Mouse (Mus musculus) urinary bladder, postnatal 14 days (tissue): ENCODE results near the gene Gm21983.

Source experiments
- DNase-seq: peaks from one replicate; pipeline ENCODE4 v3.0.0; 2021; ENCODE audit warnings: low spot score

Gene Gm21983

DNA sequence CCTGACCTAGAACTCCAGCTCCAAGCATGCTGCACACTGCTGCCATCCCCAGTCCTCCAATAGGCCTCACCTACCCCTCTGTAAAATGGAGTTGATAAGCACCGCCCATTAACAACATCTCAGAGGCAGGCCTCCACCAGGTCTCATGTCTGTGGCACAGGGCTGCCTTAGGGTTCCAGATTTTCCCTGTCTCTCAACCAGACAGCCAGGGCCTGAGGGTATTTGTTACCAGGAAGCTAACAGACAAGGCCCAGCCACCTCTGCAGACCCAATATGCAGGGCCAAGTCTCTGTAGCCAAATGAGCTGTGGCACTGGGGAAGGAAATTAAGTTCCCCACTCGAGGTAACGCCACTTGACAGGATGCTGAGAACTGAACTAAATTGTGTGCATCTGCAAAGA is 20.0 kb downstream of the Gm21983 start:
- no peak for DNase-seq

DNA sequence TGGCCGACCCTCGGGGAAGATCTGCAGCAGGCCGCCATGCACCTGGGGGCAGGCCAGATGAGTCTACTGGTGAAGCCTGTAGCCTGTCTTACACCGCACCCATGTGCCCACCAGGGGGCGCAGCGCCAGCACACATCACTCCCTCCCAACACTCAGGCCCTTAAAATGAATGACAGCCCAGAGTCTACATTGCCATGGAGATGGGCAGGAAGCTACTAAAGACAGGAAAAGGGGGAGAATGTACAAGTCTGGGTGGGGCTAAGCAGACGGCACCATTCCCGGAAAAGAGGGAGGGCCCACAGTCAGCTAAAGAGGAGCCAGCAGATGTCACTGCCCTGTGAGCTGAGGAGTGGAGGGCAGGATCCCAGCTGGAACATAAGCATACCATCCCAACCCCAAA is 21.0 kb downstream of the Gm21983 start:
- peak; percentile 84 for DNase-seq

- no peak for DNase-seq
These were observed 21.6 kb downstream of the Gm21983 start for GRCm38 (mm10) chr7:27159256-27159655.

GRCm38 (mm10) chr7:27158171-27158570 is 22.7 kb downstream of the Gm21983 start:
- no peak for DNase-seq

- DNase-seq = no peak
These were observed 24.9 kb downstream of the Gm21983 start for GRCm38 (mm10) chr7:27156005-27156404.

- DNase-seq = peak; percentile 67
These were observed 27.6 kb downstream of the Gm21983 start, which contains the start of gene Cyp2t4 for GRCm38 (mm10) chr7:27153205-27153764. TSS of gene Cyp2t4 (plus strand) at chr7:27153714.

GRCm38 (mm10) chr7:27136410-27136996 is 44.4 kb downstream of the Gm21983 start:
- no peak for DNase-seq

DNA sequence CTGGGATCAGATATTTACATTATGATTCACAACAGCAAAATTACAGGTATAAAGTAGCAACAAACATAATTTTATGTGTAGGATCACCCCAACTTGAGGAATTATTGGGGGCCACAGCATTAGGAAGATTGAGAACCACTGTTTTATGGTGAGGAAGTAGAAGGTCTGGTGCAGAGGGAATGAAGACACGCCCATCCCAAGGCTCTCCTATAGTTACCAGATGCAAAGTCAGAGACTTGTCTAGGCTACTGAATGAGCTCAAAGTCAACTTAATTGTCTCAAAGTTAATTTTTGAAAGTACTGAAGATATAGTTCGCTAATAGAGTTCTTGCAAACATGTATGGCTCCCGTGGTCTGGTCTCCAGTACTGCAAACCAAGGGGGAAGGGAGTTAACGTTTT is 47.1 kb downstream of the Gm21983 start:
- no peak for DNase-seq

- DNase-seq = no peak
These were observed 47.7 kb downstream of the Gm21983 start for GRCm38 (mm10) chr7:27133156-27133555.

GRCm38 (mm10) chr7:27132588-27132987 is 48.3 kb downstream of the Gm21983 start:
- DNase-seq = peak; percentile 66

DNA sequence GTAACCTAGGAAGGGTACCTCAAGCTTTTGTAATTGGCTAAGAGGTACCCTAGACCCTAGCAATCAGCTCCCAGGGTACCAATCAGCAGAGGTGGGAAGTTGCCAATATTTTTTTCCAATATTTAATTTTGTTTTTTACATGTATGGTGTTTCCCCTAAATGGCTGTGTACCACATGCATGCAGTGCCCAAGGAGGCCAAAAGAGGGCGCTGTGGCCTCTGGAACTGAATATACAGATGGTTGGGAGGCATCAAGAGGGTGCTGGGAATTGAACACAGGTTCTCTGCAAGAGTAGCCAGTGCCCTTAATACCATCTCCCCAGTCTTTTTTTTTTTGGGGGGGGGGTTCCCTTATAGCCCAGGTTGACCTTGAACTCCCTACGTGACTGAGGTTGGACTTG is 49.5 kb downstream of the Gm21983 start:
- no peak for DNase-seq

DNA sequence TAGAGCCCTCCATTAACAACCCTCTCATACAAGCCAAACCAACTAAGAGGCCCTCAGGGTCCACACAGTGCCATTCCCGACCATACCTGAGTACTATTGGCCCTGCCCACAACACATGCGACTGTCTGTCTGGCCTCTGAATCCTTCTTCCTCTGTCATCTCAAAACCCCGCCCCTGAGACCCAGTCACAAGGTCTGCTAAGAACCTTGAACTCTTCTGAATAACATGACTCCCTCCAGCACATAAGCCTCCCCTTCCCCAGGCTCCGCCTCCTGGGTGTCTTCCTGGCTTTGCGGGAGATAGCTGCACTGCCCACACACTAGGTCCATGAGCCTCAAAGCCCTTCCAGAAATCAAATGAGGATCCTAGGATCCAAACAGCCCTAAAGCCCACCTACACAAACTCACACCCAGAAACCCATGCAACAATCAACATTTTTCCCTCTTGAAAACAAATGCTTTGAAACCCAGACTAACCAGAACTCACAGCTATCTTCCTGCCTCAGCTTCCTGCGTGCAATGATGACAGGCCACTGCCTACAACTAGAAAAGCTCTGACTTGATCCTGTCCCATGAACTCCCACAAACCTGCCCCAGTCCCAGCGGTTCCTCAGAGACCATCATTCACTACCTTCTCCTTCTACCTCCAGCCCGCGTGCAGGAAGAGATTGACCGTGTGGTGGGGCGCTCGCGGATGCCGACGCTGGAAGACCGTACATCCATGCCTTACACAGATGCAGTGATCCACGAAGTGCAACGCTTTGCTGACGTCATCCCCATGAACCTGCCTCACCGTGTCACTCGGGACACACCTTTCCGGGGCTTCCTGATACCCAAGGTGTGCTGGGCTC is 50.1 kb downstream of the Gm21983 start:
- no peak for DNase-seq

GRCm38 (mm10) chr7:27129811-27130210 is 51.1 kb downstream of the Gm21983 start:
- DNase-seq = no peak

DNA sequence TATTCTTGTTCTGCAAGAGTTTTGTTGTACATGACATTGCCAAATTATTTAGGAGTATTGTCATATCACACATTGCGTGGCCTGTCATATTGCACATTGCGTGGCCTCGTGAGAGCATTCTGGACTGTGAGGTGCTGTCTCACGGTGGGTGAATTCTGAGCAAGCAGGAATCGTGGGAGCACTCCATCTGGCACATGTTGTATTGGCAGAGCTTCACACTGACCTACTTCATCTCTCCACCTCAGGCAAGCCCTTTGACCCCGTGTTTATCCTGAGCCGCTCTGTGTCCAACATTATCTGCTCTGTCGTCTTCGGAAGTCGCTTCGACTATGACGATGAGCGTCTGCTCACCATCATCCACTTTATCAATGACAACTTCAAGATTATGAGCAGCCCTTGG is 51.9 kb downstream of the Gm21983 start:
- DNase-seq = no peak

- DNase-seq = peak; percentile 57
These were observed 52.7 kb downstream of the Gm21983 start for GRCm38 (mm10) chr7:27128162-27128561.

GRCm38 (mm10) chr7:27124969-27125368 is 55.9 kb downstream of the Gm21983 start:
- DNase-seq = no peak

DNA sequence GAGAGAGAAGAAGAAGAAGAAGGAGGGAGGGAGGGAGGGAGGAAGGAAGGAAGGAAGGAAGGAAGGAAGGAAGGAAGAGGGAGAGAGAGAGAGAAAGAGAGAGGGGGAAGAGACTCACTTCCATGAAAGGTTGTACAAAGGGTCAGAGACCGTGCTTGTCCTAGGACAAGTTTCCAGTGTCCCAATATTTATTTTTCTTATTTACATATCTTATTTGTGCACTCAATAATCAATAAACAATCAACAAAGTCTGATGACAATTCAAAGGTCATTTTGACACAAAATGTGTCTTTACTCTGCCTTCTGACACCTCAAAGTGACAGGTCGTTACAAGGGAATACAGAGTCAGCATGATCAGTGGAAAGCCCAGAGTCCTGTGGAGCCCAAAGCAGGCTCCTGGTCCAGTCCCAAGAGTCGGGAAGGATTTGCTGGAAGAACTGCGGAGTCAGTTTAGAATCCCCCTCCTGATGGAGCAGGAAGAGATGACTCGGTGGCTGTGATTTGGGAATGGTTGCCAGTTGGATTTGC is 56.5 kb downstream of the Gm21983 start:
- DNase-seq = no peak

DNA sequence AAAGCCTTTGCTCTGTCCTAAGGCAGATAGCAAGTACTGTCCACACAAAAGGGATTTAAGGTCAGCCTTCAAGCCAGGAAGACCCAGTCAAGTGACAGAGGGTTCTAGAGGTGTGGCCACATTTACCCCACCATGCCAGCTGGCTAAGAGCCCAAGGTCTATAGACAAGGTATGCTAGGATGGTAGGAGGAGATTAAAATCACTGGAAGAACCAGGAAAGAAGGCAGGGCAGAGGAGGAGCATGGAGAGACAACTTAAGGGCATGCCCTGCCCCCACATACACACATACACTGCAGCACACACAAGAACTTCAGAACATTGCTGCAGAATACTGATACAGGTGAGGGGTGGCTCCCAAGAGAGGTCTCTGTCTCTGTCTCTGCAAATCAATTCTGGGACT is 61.2 kb downstream of the Gm21983 start, which contains the start of gene Cyp2f2:
Gene Cyp2f2 (plus strand): TSS at position 234 of the 400 bp plus-strand sequence.
- DNase-seq = peak; percentile 14
